Mouse (Mus musculus) left cerebral cortex, adult 2 months (tissue): Measurements from ENCODE around the gene Slc12a3. TPM values are rescaled to one million over a fixed set of nuclear protein-coding genes. Genes with fewer than 3 reads are reported as not detected.

Experiments
- DNase-seq, 2 experiments: peaks; one replicate each; pipeline ENCODE4 v3.0.0; 2021 to 2022; ENCODE audit warnings: low spot score in 2 of 2, mixed read lengths in 1 of 2; ENCODE audit errors: extremely low spot score in 1 of 2
- H3K27ac ChIP-seq: fragments of 200-600 bp; 2 replicates; pipeline ENCODE4 v1.8.1; 2022
- H3K4me3 ChIP-seq: fragments of 200-600 bp; 2 replicates; pipeline ENCODE4 v1.8.1; 2022
- CTCF ChIP-seq: fragments of 200-600 bp; IDR thresholded peaks from 2 replicates; pipeline ENCODE4 v1.8.1; 2022; ENCODE audit warnings: antibody characterized with exemption, mild to moderate bottlenecking, moderate library complexity
- intact Hi-C: fragments of 180-260 bp; cut with DNase I; formaldehyde crosslinking; loops from one replicate; pipeline ENCODE4 v1.15.1; 2025
- total RNA-seq, 2 experiments: library from RNA; stranded (reverse); gene quantifications; 2 replicates each; pipeline ENCODE4 v1.2.3; 2021

The Slc12a3 gene
- total RNA-seq, 2 experiments from 2014 or later = 0.29 to 0.68 TPM

DNA sequence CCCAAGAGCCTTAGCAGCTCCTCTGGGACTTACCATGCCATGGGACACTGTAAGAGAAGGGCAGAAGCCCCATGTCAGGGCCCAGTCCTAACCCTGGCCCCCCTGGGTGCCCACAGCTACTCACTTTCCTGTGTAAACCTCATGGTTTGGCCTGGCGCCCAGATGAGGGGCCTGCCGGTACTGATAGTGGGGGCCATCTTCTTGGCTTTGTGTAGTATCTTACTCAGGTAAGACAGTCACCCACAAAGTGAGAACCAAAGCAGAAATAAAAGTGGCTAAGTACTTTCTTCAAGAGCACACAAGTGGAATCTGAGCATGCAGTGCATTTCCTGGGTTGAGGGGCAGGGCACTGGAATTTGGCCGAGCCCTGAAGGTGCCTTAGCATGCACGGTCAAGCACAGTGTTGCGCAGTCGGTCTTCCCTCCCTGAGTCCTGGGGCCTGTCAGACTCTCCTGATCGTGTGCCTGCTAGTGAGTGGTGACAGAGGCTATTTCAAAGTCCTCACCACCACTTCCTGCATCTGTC is 21.9 kb upstream of the Slc12a3 start:
- DNase-seq = no peak
- no peak for TF ChIP-seq CTCF
- intact Hi-C loops = no loop called here
- Histone ChIP-seq H3K27ac (no peak overlapping the region), H3K4me3 (no peak overlapping the region)

DNA sequence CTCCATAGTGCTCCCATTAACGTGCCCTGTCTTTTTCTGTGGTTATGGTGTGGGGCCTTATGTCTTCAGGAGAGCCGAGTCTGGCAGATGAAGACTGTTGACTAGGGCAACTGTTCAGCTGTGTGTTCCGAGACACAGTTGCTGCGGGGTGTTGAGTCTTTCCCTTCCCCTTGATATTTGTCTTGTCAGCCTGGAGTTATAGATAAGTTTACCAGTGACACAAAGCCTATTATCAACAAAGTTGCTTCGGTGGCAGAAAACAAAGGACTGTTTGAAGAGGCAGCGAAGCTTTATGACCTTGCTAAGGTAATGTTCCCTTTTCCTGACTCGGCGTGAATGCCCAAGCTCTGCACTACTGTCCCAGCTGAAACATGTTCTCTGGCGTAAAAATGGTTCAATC is 21.3 kb upstream of the Slc12a3 start:
- intact Hi-C loops = no loop called here
- Histone ChIP-seq H3K4me3 (no peak overlapping the region), H3K27ac (no peak overlapping the region)
- no peak for TF ChIP-seq CTCF
- DNase-seq = no peak

DNA sequence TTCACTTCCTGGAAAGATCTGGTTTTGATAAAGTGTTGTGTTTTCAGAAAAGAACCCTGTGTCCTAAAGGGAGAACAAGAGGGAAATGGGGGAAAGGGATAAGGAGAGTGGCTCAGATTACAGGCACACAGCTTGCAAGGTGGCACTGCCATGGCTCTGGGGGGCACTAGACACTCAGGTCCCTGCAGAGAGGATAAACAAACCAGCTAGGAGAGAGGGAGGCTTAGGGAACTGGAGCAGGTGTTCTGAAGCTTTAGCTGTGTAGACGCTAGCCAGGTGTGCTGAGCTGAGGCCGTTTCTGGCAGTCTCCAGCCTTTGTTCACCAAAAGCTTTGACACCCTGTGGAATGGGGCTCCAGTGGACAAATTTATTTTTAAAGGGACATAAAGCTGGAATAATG is 14.9 kb upstream of the Slc12a3 start:
- TF ChIP-seq CTCF = no peak
- Histone ChIP-seq H3K4me3 (no peak overlapping the region), H3K27ac (no peak overlapping the region)
- intact Hi-C loops = no loop called here
- no peak for DNase-seq

DNA sequence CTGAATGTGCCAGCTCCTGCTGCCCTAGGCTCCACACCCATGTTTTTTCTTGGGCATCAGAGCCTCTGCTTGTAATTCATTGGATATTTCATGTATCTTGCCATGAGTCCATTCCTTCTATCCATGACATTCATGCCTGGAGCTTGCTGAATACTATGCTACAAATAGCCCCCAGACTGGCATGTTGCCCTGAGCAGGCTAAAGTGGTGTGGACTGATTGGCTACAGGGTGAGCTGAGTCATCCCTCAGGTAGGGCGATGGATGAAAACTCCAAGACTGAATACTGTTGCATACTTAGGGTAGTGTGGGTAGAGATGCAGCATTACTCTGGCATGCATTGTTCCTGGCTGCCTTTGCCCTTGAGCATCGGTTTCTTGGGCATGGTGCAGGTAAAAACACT is 11.8 kb upstream of the Slc12a3 start:
- intact Hi-C loops = no loop called here
- no peak for DNase-seq
- H3K4me3 ChIP-seq = no peak overlapping the region

DNA sequence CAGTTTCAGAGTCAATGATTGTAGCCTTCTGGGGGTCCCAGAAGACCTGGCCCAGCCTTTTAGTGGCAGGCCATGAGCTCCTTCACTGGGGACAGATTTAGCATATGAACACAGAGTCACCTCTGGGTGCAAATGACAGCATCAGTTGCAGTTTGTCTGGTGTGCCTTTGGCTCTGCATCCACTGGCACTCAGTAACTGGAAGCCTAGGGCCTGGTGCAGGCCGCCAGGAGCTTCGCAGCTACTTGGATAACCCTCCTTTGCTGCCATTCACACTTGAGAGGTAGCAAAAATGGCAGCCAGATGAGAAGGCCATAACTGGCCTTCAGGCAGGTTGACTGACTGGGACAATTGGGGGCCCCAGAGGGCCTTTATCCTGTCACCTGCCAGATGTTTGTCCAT is 11.3 kb upstream of the Slc12a3 start:
- Histone ChIP-seq H3K4me3 (no peak overlapping the region), H3K27ac (no peak overlapping the region)
- no peak for DNase-seq
- TF ChIP-seq CTCF = no peak
- intact Hi-C loops = no loop called here

More for the DNA sequence above, 11.8 kb upstream of the Slc12a3 start:
- TF ChIP-seq CTCF = no peak
- H3K27ac ChIP-seq = no peak overlapping the region

DNA sequence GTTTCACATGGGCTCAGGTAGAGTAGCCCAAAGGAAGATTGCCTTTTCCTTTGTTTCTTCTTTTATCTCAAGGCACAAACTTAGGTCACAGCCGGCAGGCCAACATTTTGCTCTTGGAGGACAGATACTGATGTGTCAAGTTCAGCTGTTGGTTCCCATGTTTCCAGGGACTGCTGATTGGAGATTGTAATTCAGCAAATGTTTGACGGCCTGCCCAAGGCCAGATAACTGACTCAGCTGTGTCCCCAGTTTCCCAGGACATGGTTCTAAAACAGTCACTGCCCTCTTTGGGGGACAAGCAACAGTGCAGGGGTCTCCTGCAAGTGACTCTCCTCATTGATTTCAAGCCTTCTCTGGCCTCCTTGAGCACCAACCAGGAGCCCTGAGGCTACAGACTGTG is 9.0 kb upstream of the Slc12a3 start:
- H3K4me3 ChIP-seq = no peak overlapping the region
- intact Hi-C loops = no loop called here
- H3K27ac ChIP-seq = no peak overlapping the region
- no peak for DNase-seq
- no peak for TF ChIP-seq CTCF

DNA sequence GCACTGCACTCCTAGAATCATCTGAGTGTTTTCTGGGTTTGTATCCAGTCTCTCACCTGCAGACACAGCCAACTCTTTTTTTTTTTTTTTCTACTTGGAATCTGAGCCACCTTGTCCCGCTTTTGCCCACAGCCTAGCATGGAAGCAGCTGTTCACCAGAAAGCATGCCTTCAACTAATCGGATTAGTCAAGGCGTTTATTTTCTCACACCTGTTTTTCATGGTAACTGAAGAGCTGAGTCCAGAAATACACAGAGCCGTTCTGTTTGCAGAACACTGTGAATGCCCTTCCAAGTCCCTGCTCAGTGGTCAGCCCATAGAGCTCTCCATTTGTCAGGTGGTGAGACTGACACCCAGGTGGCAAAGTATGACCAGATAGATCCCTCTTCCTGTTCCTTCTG is 6.9 kb upstream of the Slc12a3 start:
- no peak for TF ChIP-seq CTCF
- DNase-seq = no peak
- Histone ChIP-seq H3K4me3 (no peak overlapping the region), H3K27ac (no peak overlapping the region; the same call in 1 of the 2 replicates)
- intact Hi-C loops = no loop called here

DNA sequence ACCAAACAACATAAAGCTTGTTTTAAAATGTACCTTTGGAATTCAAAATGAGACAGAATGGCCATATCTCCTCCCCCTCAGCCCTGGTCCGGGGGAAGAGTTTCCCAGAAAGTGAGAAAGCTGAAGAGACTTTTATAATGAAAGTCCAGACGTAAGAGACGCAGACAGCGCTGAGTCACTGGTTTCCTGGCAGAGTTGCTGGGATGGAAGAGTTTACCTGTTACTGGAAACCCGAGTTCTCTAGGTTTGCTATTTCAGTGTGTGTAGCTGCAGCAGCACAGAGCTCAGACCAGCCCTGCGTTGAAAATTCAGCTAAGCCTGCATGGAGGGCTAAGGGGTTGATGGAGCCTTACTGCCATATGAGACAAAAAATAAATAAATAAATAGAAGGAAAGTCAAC is 6.0 kb upstream of the Slc12a3 start:
- TF ChIP-seq CTCF = no peak
- DNase-seq = peak in 1 of 2 experiments; percentile 43
- Histone ChIP-seq H3K4me3 (no peak overlapping the region), H3K27ac (no peak overlapping the region)
- intact Hi-C loops = no loop called here

DNA sequence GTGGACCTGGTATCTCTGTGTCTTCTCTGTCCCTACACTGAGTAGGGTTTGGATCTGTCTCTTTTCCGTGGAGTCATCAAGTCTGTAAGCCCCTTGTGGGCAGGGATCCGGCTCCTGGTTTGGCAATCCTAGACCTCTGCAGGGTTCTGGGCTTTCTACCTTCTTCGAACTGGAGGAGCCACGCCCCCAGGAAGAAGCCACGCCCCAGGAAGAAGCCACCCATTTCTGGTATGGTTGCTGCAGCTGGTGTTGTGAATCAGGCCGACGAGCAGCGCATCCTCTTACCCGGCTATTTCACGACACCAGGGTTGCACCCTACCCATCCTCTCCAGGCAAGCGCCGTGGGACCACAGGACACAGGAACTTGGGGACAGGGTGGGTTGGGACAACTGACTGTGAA is 4.9 kb upstream of the Slc12a3 start:
- intact Hi-C loops = no loop called here
- H3K4me3 ChIP-seq = no peak overlapping the region
- no peak overlapping the region for H3K27ac ChIP-seq
- no peak for DNase-seq
- TF ChIP-seq CTCF = no peak

DNA sequence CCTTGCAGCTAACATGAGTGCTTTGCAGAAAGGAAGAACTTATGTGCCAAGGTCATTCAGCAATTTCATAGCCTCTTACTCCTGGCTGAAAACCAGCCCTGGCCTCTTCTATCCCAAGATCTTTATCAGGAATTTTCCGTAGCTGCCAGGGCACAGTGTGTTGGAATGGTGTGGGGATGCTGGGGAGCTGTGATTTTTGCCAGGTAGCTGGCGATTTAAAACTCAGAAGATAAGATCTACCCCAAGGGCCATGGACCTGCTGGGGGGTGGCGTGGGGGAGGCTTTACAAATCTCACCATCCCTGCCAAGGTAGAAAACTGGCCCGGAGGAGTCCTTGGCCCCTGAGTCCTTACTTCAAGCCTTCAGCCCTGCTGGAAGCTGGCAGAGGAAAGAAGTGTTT is 3.0 kb upstream of the Slc12a3 start:
- intact Hi-C loops = no loop called here
- no peak for TF ChIP-seq CTCF
- Histone ChIP-seq H3K27ac (no peak overlapping the region), H3K4me3 (no peak overlapping the region)
- no peak for DNase-seq

DNA sequence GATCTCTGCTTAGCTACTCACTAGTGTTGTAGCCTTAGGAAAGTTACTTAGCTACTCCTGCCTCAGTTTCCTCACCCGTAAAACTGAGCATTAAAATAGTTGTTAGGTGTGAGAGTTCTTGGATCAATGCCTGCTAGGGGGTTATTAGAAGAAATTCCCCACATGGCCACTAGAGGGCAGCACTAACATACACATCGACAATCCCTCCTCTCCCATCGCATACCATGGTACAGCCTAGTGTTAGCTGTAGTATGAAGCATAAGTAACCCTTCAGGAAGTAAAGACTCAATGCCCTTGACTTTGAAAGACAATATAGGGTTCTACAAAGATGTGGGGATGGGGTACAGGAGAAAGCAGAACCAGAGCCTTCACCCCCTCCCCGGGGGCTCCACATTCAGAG is 1.7 kb downstream of the Slc12a3 start:
- Histone ChIP-seq H3K4me3 (no peak overlapping the region), H3K27ac (no peak overlapping the region)
- DNase-seq = no peak
- intact Hi-C loops = loop anchor here (2.0 to 10.0 kb wide), 2 partner anchors 162 to 364 kb away; partner anchors contain the start of gene Pllp
- peak; percentile 87 for TF ChIP-seq CTCF

DNA sequence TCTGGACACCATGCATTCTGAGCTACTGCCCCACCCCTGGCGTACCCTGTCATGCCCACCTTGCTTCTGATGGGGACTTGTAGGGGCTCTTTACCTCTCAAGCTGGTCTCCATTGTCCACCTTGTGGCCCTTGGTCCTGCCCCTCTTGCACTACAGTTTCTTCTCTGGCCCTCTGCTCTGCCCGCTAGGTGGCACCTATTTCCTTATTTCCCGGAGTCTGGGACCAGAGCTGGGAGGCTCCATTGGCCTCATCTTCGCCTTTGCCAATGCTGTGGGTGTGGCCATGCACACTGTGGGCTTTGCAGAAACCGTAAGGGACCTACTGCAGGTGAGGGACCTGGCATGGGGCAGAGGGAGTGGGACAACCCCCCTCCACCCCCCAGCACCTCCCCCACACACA is 4.3 kb downstream of the Slc12a3 start:
- H3K27ac ChIP-seq = no peak overlapping the region
- TF ChIP-seq CTCF = peak; percentile 23
- no peak for DNase-seq
- intact Hi-C loops = loop anchor here (10.0 kb wide), 1 partner anchor 361 kb away; the partner anchor contains the start of gene Pllp
- no peak overlapping the region for H3K4me3 ChIP-seq

DNA sequence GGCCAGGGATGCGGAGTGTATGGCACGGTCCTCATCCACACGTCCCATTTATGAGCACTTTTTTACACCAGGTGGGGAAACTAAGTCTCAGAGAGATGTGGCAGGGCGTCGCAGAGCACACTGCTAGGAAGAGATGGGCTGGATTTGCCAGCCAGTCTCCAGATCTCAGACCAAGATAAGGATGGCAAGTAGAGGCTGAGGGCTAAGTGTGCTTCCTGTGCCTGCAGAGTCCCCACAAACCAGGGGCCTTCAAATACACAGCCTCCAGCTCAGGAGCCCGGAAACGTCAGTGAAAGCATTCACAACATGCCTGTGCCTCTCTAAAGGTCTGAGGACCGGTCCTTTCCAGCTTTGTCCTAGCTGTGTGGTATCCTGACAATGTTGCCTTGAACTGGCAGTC is 8.6 kb downstream of the Slc12a3 start:
- no peak for DNase-seq
- Histone ChIP-seq H3K27ac (no peak overlapping the region), H3K4me3 (no peak overlapping the region)
- intact Hi-C loops = loop anchor here (10.0 kb wide), 1 partner anchor 357 kb away; the partner anchor contains the start of gene Pllp
- TF ChIP-seq CTCF = no peak

DNA sequence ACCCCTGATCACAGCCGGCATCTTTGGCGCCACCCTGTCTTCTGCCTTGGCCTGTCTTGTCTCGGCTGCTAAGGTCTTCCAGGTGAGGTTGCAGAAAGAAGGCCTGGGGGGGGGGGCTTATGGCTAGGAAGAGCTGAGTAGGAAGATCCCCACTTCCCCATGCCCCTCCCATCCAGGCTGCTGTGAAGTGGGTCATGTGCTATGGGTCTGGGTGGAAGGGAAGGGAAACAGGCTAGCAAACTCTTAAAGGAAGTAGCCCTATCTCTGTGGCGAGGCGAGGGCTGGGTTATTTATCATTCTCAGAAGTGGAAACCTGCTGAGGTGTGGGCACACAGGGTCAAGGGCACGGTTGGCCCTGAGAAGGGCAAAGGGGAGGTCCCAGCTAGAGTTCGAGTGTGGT is 11.8 kb downstream of the Slc12a3 start:
- no peak for TF ChIP-seq CTCF
- intact Hi-C loops = loop anchor here (5.0 kb wide), 1 partner anchor 242 kb away; no protein-coding TSS in a partner anchor
- DNase-seq = no peak
- no peak overlapping the region for H3K27ac ChIP-seq
- no peak overlapping the region for H3K4me3 ChIP-seq
